20 mouse cellular contexts compared by ENCODE assay signal in the genomic region with DNA sequence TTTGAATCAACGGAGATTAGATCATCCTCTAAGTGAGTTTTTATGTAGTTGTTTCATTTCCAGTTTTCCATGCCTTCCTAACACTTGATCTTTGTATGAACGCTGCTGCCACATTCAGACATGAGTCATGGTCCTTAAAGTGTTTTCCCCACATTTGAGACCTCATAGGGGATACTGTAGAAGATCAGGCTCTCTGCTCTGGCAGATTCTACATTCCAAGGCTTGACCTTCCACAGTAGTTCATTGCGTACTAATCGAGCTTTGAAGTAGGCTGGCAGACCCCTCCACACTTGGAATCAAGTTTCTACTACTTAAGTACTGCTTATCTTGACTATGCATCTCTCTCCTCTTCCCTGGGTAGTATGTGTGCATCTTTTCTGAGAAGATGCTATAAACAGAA.
DNase-seq lines count a peak whose midpoint lies in the region; ATAC-seq and TF ChIP-seq lines count a peak whose summit lies in the region.
"Had no signal": no experiment of that assay in that cellular context is flagged by ENCODE, and none has a peak within 500 bp of the region (broad histone marks: within the 10 kb centered on the region; RNA-seq: fewer than 3 reads in every experiment).

No protein-coding gene starts in this region.

- H3K27me3 ChIP-seq in lung, postnatal 0 days (replicated peaks; ENCODE audit: insufficient read depth, low read length): no peaks in the 10 kb centered on the region
- H3K27me3 ChIP-seq: forebrain, embryonic 13.5 days; hindbrain, embryonic 13.5 days; intestine, embryonic 15.5 days had no signal

- 59% methylated on average over 4 of the region's 4 CpGs for WGBS in lung, postnatal 0 days

- TF ChIP-seq EP300 in lung, postnatal 0 days (IDR thresholded peaks at IDR 0.05): no peak

- no peak overlapping the region for H3K27ac ChIP-seq in lung, postnatal 0 days (ENCODE audit: low read length)
- H3K27ac ChIP-seq: forebrain, embryonic 10.5 days; forebrain, embryonic 13.5 days; hindbrain, embryonic 10.5 days; hindbrain, embryonic 13.5 days; intestine, embryonic 15.5 days had no signal

- intact Hi-C loops in gastrocnemius, postnatal 14 days (cut with DNase I; ENCODE audit: low total_unique reads): no loop called here

- H3K36me3 ChIP-seq in lung, postnatal 0 days (ENCODE audit: insufficient read depth, low read length): no peaks in the 10 kb centered on the region
- H3K36me3 ChIP-seq: forebrain, embryonic 10.5 days; hindbrain, embryonic 10.5 days; hindbrain, embryonic 13.5 days; intestine, embryonic 15.5 days had no signal

- H3K9ac ChIP-seq in lung, postnatal 0 days (replicated peaks; ENCODE audit: low read depth): no peak overlapping the region
- H3K9ac ChIP-seq: forebrain, embryonic 13.5 days; hindbrain, embryonic 13.5 days; intestine, embryonic 15.5 days had no signal

- H3K9me3 ChIP-seq in lung, postnatal 0 days (ENCODE audit: low read length): no peaks in the 10 kb centered on the region
- H3K9me3 ChIP-seq: forebrain, embryonic 10.5 days; forebrain, embryonic 13.5 days; hindbrain, embryonic 10.5 days; hindbrain, embryonic 13.5 days; intestine, embryonic 15.5 days had no signal

- H3K4me2 ChIP-seq in lung, postnatal 0 days (replicated peaks; ENCODE audit: low read depth, low read length): no peak overlapping the region
- H3K4me2 ChIP-seq: forebrain, embryonic 13.5 days; heart, embryonic 11.5 days; hindbrain, embryonic 13.5 days; intestine, embryonic 15.5 days had no signal

- no peak overlapping the region for H3K4me3 ChIP-seq in lung, postnatal 0 days (ENCODE audit: low read depth, low read length)
- H3K4me3 ChIP-seq: forebrain, embryonic 10.5 days; forebrain, embryonic 13.5 days; hindbrain, embryonic 10.5 days; hindbrain, embryonic 13.5 days; intestine, embryonic 15.5 days had no signal

- ATAC-seq in lung, postnatal 0 days: 0 out of 2 replicates have a peak, but pooled peaks have one; percentile 19
- ATAC-seq: activated CD4-positive, CD25-positive, alpha-beta regulatory T cell, adult 4 months; forebrain, embryonic 13.5 days; forebrain, embryonic 16.5 days; hindbrain, embryonic 16.5 days; intestine, embryonic 15.5 days had no signal

- H3K4me1 ChIP-seq in lung, postnatal 0 days (ENCODE audit: insufficient read depth, low read depth, low read length): peaks cover 13% of the 10 kb centered on the region; the same call in 1 of the 2 replicates
- H3K4me1 ChIP-seq: forebrain, embryonic 10.5 days; forebrain, embryonic 13.5 days; hindbrain, embryonic 10.5 days; hindbrain, embryonic 13.5 days had no signal

- TF ChIP-seq CTCF in lung, postnatal 0 days (IDR thresholded peaks at IDR 0.05): no peak

- peak; percentile 18 for DNase-seq in gastrocnemius, postnatal 25 days
- no peak for DNase-seq in gastrocnemius, postnatal 14 days
- DNase-seq in lung, postnatal 0 days (ENCODE audit: low spot score): no peak
- no peak for DNase-seq in lung, postnatal 36 days
- DNase-seq in skeletal muscle tissue, adult 2 months (ENCODE audit: low read depth, low spot score): peak; percentile 50
- DNase-seq in natural killer cell, adult 2 months (ENCODE audit: low spot score in 2 of 2): no peak
- DNase-seq: adrenal gland, adult 8-10 months; adrenal gland, postnatal 25 days; cerebellum, adult 11-12 months; cerebellum, adult 9-10 months; cerebellum, postnatal 14 days had no signal

Comparison
In these comparisons a context has a peak if more than half of its experiments do, and no peak if none do; other contexts are left out.
1. DNase-seq: peak in gastrocnemius, postnatal 25 days (single experiment) and skeletal muscle tissue, adult 2 months (single experiment); none in gastrocnemius, postnatal 14 days (single experiment), lung, postnatal 0 days (single experiment), lung, postnatal 36 days (single experiment) and natural killer cell, adult 2 months (0 of 2).